Mouse (Mus musculus) myocyte (in vitro differentiated cells): ENCODE data around the gene Lrrc4c.

Source experiments
- CEBPB ChIP-seq: IDR thresholded peaks from 2 replicates; pipeline ENCODE4 v1.6.1; 2011; ENCODE audit warnings: mild to moderate bottlenecking, moderate library complexity; ENCODE audit not compliant: poor library complexity, insufficient read depth, severe bottlenecking
- E2F4 ChIP-seq: IDR thresholded peaks from one replicate; pipeline ENCODE4 v1.6.1; 2011; ENCODE audit warnings: mild to moderate bottlenecking, control low read depth, moderate library complexity; ENCODE audit not compliant: insufficient read depth
- MYOD1 ChIP-seq, 3 experiments: IDR thresholded peaks; one replicate each; pipeline ENCODE4 v1.6.1; 2011; ENCODE audit warnings: control low read depth in 2 of 3, low read depth in 2 of 3, mild to moderate bottlenecking in 2 of 3, moderate library complexity in 1 of 3; ENCODE audit not compliant: insufficient read length in 2 of 3, control insufficient read depth in 1 of 3
- POLR2A ChIP-seq: IDR thresholded peaks from one replicate; pipeline ENCODE4 v1.6.1; 2011; ENCODE audit warnings: low read depth, mild to moderate bottlenecking, control low read depth, moderate library complexity; ENCODE audit not compliant: insufficient read length
- POLR2AphosphoS2 ChIP-seq: IDR thresholded peaks from one replicate; pipeline ENCODE4 v1.6.1; 2011; ENCODE audit warnings: low read depth, control low read depth; ENCODE audit not compliant: insufficient read length
- TCF12 ChIP-seq: IDR thresholded peaks from one replicate; pipeline ENCODE4 v1.6.1; 2011; ENCODE audit warnings: mild to moderate bottlenecking, control low read depth; ENCODE audit not compliant: poor library complexity, insufficient read depth, severe bottlenecking
- USF1 ChIP-seq: IDR thresholded peaks from one replicate; pipeline ENCODE4 v1.6.1; 2011; ENCODE audit warnings: low read depth, mild to moderate bottlenecking, control low read depth, moderate library complexity

GRCm38 (mm10) chr2:97413066-97413465 is 1095.1 kb downstream of the Lrrc4c start:
- TF ChIP-seq E2F4 (no peak), POLR2AphosphoS2 (no peak), POLR2A (no peak), TCF12 (no peak), USF1 (no peak), MYOD1 (IDR thresholded peaks at IDR 0.05; ENCODE audit: control insufficient read depth in 1 of 3, insufficient read length in 2 of 3, low read depth in 2 of 3) (no peak), CEBPB (no peak)
